Mouse (Mus musculus): ENCODE results near the gene Oxt. TPM values are rescaled to one million over a fixed set of nuclear protein-coding genes. Genes with fewer than 3 reads are reported as not detected.
A peak's percentile ranks its signal among the peaks of the same experiment; 100 is the strongest.

The Oxt gene
- polyA plus RNA-seq, 1 experiment = 0.42 TPM

DNA sequence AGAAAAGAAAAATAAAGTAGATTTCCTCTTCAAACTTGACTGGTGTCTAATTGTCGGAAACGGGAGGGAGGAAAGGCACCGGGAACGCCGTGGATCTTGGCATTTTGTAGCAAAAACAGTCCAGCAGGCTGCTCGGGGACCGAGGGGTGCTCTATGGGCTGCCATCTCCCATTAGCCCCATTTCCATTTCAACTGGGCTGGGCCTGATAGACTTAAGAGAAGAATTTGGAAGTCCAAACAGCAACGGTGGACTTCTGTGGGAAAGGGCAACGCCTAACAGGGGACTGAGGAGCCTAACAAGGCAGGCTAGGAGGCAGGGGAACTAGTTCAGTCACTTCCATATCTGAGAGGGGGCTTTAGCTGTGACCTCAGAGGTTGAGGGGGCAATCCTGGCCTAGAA lies 1.0 kb downstream of the Oxt start:
- Histone ChIP-seq H3K4me3 (ENCODE audit: insufficient read depth, low read length) (no peak overlapping the region), H3K4me1 (ENCODE audit: control insufficient read depth, insufficient read depth, low read length) (no peaks in the 10 kb centered on the region), H3K27ac (ENCODE audit: insufficient read depth, low read length) (no peak overlapping the region)
- TF ChIP-seq POLR2A (IDR thresholded peaks at IDR 0.05; ENCODE audit: extremely low read depth, insufficient read depth, low read length) = no peak
- TF ChIP-seq CTCF (IDR thresholded peaks at IDR 0.05; ENCODE audit: extremely low read depth, insufficient read depth, low read length) = no peak

DNA sequence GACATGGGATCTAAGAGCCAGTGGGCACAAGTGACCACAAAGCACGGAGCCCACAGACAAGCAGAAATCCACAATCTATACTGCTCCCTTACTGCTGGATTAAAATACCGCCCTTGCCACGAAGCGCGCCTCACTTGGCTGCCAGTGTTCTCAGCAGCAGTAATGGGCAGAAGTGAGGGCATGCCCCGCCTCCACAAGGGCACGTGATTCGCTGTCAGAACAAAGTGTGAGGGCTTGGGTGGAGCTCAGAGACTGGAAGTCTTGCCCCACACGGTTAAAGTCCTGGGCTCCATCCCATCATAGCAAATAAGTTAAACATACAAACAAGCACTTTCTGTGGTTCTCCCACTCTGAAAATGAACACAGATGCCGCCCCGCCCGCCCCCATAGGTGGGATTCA lies 1.7 kb downstream of the Oxt start:
- H3K27ac ChIP-seq (ENCODE audit: insufficient read depth, low read length) = no peak overlapping the region
- H3K4me3 ChIP-seq (ENCODE audit: insufficient read depth, low read length) = no peak overlapping the region
- TF ChIP-seq CTCF (IDR thresholded peaks at IDR 0.05; ENCODE audit: extremely low read depth, insufficient read depth, low read length) (no peak), POLR2A (IDR thresholded peaks at IDR 0.05; ENCODE audit: extremely low read depth, insufficient read depth, low read length) (no peak)
- H3K4me1 ChIP-seq (ENCODE audit: control insufficient read depth, insufficient read depth, low read length) = no peaks in the 10 kb centered on the region

DNA sequence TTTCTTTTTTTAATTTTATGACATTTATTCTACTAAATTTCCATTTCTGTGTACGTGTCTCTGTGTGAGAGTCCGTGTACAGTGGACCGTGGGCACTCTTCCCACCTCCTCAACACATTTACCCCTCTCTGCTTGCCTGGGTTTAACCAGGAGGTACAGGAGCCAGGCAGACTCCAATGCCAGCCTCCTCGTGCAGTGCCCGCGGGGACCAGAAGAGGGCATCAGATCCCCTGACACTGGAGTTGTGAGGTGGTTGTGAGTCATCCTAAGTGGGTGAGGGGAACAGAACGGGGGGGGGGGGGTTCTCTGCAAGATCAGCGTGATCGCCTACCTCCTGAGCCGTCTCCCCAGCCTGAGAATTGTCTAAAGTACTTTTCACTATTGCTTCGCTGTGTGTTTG lies 2.2 kb downstream of the Oxt start:
- H3K4me1 ChIP-seq (ENCODE audit: control insufficient read depth, insufficient read depth, low read length) = no peaks in the 10 kb centered on the region
- TF ChIP-seq POLR2A (IDR thresholded peaks at IDR 0.05; ENCODE audit: extremely low read depth, insufficient read depth, low read length) (no peak), CTCF (IDR thresholded peaks at IDR 0.05; ENCODE audit: extremely low read depth, insufficient read depth, low read length) (peak; percentile 61)
- H3K27ac ChIP-seq (ENCODE audit: insufficient read depth, low read length) = no peak overlapping the region
- no peak overlapping the region for H3K4me3 ChIP-seq (ENCODE audit: insufficient read depth, low read length)

DNA sequence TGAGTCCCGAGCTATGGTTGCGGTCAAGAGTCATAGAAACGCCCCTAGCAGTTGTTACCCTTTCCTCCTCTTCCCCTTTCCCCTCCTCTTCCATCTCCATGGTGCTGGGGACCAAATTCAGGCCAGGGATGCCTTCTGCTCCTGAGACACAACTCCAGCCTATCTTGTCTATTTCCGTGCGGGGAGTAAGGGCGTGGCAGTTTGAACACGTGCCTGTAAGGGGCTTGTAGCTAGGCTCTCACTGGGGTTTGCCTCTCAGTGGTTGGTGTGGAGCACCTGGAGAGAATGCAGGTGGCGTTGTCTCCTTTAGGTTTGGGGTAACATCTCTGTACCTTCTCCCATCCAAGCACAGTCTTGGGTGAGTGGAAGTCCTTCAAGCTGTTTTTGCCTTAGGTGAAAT lies 3.8 kb downstream of the Oxt start:
- H3K4me3 ChIP-seq (ENCODE audit: insufficient read depth, low read length) = no peak overlapping the region
- TF ChIP-seq CTCF (IDR thresholded peaks at IDR 0.05; ENCODE audit: extremely low read depth, insufficient read depth, low read length) = no peak
- TF ChIP-seq POLR2A (IDR thresholded peaks at IDR 0.05; ENCODE audit: extremely low read depth, insufficient read depth, low read length) = no peak
- H3K4me1 ChIP-seq (ENCODE audit: control insufficient read depth, insufficient read depth, low read length) = no peaks in the 10 kb centered on the region
- H3K27ac ChIP-seq (ENCODE audit: insufficient read depth, low read length) = no peak overlapping the region

DNA sequence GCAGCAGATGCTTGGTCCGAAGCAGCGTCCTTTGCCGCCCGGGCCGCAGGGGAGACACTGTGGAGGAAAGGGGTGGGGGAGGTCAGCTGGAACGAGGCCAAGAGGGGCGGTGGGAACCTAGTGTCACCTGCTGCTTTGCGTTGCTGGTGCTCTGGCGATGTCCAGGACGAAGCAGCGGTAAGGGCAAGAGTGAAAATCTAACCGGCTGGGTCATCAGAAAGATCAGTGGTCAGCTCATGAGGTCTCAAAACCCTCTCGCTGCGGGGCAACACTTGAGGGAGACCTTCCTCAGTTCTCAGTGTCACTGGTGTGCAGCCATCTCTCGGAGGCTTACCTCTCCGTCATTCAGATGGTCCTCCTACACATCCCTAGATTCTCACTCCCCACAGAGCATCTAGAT lies 5.2 kb downstream of the Oxt start:
- H3K4me3 ChIP-seq (ENCODE audit: insufficient read depth, low read length) = no peak overlapping the region
- TF ChIP-seq POLR2A (IDR thresholded peaks at IDR 0.05; ENCODE audit: extremely low read depth, insufficient read depth, low read length) (no peak), CTCF (IDR thresholded peaks at IDR 0.05; ENCODE audit: extremely low read depth, insufficient read depth, low read length) (no peak)
- H3K27ac ChIP-seq (ENCODE audit: insufficient read depth, low read length) = no peak overlapping the region
- no peaks in the 10 kb centered on the region for H3K4me1 ChIP-seq (ENCODE audit: control insufficient read depth, insufficient read depth, low read length)

DNA sequence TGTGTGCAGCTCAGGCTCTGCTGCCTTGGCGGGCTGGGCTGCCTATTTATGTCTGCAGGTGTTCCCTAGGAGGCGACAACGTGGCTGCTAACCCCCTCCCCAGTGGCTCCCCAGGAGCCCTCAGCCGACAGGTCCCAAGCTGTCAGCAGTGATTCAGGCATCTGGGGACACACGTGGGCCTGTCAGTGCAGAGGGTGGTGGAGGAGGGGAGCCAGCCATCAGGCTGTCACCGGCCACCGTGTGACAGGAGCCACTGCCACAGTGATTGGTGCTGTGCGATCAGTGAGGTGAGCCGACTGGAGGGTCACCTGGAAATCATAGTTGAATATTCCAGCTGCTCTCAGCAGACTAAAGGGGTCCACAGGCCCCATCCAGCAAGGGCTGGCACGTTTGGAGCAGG lies 6.6 kb downstream of the Oxt start, which contains the start of gene Avp:
Gene Avp (minus strand): TSS at position 3 of the 400 bp plus-strand sequence.
- Histone ChIP-seq H3K4me3 (ENCODE audit: insufficient read depth, low read length) (no peak within 1 kb of the TSS), H3K4me1 (ENCODE audit: control insufficient read depth, insufficient read depth, low read length) (no peaks in the 10 kb centered on the region)
- TF ChIP-seq POLR2A (IDR thresholded peaks at IDR 0.05; ENCODE audit: extremely low read depth, insufficient read depth, low read length) = no peak
- no peak for TF ChIP-seq CTCF (IDR thresholded peaks at IDR 0.05; ENCODE audit: extremely low read depth, insufficient read depth, low read length)

DNA sequence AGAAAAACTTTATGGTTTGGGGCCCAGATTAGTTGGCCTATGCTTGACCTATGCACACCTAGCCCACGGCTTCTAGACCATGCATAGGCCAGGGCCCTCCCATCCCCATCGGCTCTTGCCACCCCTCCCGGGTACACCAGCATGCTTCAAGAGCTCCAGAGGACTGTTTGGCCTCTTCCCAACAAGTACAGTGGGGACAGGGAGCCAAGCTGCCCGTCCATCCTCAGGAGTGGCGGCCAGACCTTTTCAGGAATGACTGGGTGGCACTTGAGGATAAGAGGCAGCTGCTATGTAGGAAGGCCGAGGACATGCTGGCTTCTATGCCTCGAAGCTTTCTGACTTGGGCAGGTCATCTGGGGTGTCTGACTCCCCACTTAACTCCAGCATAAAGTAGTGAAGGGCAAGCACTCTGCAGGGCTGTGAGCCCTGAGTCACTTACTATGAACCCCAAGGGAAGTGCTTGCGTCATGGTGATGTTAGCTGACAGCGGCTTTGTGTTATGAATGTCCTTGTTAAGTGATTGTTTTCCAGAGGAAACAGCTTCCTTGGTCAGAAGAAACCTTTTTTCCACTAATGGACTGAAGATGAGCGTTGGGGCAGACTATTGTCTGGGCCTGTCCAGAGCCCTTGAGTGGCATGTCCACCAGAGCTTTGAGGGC lies 8.1 kb downstream of the Oxt start:
- Histone ChIP-seq H3K4me1 (ENCODE audit: control insufficient read depth, insufficient read depth, low read length) (no peaks in the 10 kb centered on the region), H3K27ac (ENCODE audit: insufficient read depth, low read length) (no peak overlapping the region), H3K4me3 (ENCODE audit: insufficient read depth, low read length) (no peak overlapping the region)
- TF ChIP-seq CTCF (IDR thresholded peaks at IDR 0.05; ENCODE audit: extremely low read depth, insufficient read depth, low read length) (no peak), POLR2A (IDR thresholded peaks at IDR 0.05; ENCODE audit: extremely low read depth, insufficient read depth, low read length) (no peak)

More for the DNA sequence above, 6.6 kb downstream of the Oxt start, which contains the start of gene Avp:
- no peak within 1 kb of the TSS for H3K27ac ChIP-seq (ENCODE audit: insufficient read depth, low read length)

DNA sequence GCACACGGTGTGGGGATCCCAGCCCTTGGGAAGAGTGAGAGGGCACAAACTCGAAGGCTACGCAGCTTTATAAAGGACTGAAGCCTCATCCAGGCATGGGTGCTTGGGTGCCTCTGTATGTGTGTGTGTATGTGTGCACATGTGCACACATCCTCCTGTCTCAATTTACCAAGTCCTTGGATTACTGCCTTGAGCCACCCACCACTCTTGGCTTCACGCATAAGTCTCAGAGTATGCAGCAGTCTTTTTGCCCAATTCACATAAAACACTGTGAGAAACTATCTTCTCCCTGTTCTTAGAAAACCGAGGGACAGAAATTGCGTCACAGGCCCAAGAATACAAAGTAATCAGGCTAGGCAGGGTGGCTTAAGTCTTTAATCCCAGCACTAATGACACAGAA lies 10.0 kb downstream of the Oxt start:
- Histone ChIP-seq H3K4me3 (ENCODE audit: insufficient read depth, low read length) (no peak overlapping the region), H3K4me1 (ENCODE audit: control insufficient read depth, insufficient read depth, low read length) (no peaks in the 10 kb centered on the region), H3K27ac (ENCODE audit: insufficient read depth, low read length) (no peak overlapping the region)
- TF ChIP-seq POLR2A (IDR thresholded peaks at IDR 0.05; ENCODE audit: extremely low read depth, insufficient read depth, low read length) (no peak), CTCF (IDR thresholded peaks at IDR 0.05; ENCODE audit: extremely low read depth, insufficient read depth, low read length) (no peak)

DNA sequence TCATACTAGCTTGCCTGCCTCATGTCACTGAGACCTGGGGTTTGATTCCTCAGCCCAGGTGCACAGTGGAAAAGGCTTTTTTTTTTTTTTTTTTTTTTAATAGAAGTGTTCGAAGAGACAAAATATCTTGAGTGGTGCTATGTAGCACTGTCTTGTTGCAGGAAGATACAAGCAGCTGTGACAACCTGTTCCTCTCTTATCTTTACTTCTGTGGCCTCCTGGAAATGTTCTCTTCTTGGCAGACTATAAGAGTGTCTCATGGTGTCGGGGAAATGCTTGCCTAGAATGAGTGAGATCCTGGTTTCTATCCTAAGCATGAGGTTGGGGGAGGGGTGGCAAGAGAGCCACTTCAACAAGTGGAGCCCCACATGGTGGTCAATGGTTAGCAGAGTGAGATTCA lies 12.4 kb downstream of the Oxt start:
- TF ChIP-seq CTCF (IDR thresholded peaks at IDR 0.05; ENCODE audit: extremely low read depth, insufficient read depth, low read length) = no peak
- TF ChIP-seq POLR2A (IDR thresholded peaks at IDR 0.05; ENCODE audit: extremely low read depth, insufficient read depth, low read length) = no peak
- no peaks in the 10 kb centered on the region for H3K4me1 ChIP-seq (ENCODE audit: control insufficient read depth, insufficient read depth, low read length)
- no peak overlapping the region for H3K4me3 ChIP-seq (ENCODE audit: insufficient read depth, low read length)
- no peak overlapping the region for H3K27ac ChIP-seq (ENCODE audit: insufficient read depth, low read length)

DNA sequence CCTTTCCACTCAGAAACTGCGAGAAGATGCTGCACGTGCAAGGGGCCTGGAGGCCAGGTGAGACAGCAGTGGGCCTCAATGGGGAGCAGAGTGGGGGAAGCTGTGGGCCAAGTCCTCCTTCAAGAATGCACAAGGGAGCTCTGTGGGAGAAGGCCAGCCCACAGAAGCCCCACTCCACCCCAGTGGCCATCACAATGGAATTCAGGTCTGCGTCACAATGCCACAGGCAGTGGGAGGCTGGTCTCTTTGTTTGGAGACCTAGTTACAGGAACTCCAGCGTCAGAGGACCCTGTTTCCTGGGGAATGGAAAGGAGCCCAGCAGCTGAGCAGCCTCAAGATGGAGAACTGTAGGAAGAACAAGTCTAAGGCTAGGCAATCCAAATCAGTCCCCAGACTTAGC lies 13.2 kb downstream of the Oxt start:
- Histone ChIP-seq H3K4me1 (ENCODE audit: control insufficient read depth, insufficient read depth, low read length) (no peaks in the 10 kb centered on the region), H3K27ac (ENCODE audit: insufficient read depth, low read length) (no peak overlapping the region), H3K4me3 (ENCODE audit: insufficient read depth, low read length) (no peak overlapping the region)
- no peak for TF ChIP-seq CTCF (IDR thresholded peaks at IDR 0.05; ENCODE audit: extremely low read depth, insufficient read depth, low read length)
- TF ChIP-seq POLR2A (IDR thresholded peaks at IDR 0.05; ENCODE audit: extremely low read depth, insufficient read depth, low read length) = no peak

Measured in cortical plate, adult 2 months (tissue).